Mouse (Mus musculus) heart, embryonic 13.5 days (tissue): ENCODE data around the gene Hoxa4. TPM values are rescaled to one million over a fixed set of nuclear protein-coding genes. Genes with fewer than 3 reads are reported as not detected.

ENCODE experiments used
- ATAC-seq: fragments of 200-750 bp; cut with Nextera tagmentation; 2 replicates; pipeline ENCODE4 v1.8.0; 2017; ENCODE audit warnings: moderate TSS enrichment; ENCODE audit not compliant: insufficient number of reproducible peaks, low FRiP score, low TSS enrichment; ENCODE audit errors: extremely low read depth
- H3K27ac ChIP-seq: fragments of 300-500 bp; sonication (generic); replicated peaks from 2 replicates; pipeline ENCODE4 v1.5.1; 2015; ENCODE audit warnings: moderate library complexity, mild to moderate bottlenecking, inconsistent platforms
- H3K27me3 ChIP-seq: fragments of 300-500 bp; sonication (generic); replicated peaks from 2 replicates; pipeline ENCODE4 v1.6.1; 2015; ENCODE audit warnings: mild to moderate bottlenecking, inconsistent platforms
- H3K36me3 ChIP-seq: fragments of 300-500 bp; sonication (generic); 2 replicates; pipeline ENCODE4 v1.6.1; 2015; ENCODE audit warnings: mild to moderate bottlenecking, inconsistent platforms
- H3K4me1 ChIP-seq: fragments of 300-500 bp; sonication (generic); 2 replicates; pipeline ENCODE4 v1.6.1; 2015; ENCODE audit warnings: inconsistent platforms
- H3K4me2 ChIP-seq: fragments of 300-500 bp; sonication (generic); 2 replicates; pipeline ENCODE4 v1.6.1; 2015; ENCODE audit warnings: inconsistent platforms, mild to moderate bottlenecking, moderate library complexity
- H3K4me3 ChIP-seq: fragments of 300-500 bp; sonication (generic); 2 replicates; pipeline ENCODE4 v1.5.1; 2015; ENCODE audit warnings: moderate library complexity, mild to moderate bottlenecking, inconsistent platforms
- H3K9ac ChIP-seq: fragments of 300-500 bp; sonication (generic); 2 replicates; pipeline ENCODE4 v1.6.1; 2015; ENCODE audit warnings: inconsistent platforms, mild to moderate bottlenecking, moderate library complexity
- H3K9me3 ChIP-seq: fragments of 300-500 bp; sonication (generic); 2 replicates; pipeline ENCODE4 v1.6.1; 2016; ENCODE audit warnings: inconsistent platforms
- WGBS: fragments of 180-500 bp; shearing (Covaris S2); methylation state at CpG from one replicate; pipeline ENCODE4 v1.1.7; 2015; ENCODE audit warnings: mixed read lengths; 5-methylcytosine and 5-hydroxymethylcytosine counted together
- polyA plus RNA-seq: library from polyadenylated mRNA; unstranded; fragments of >200 nt; fragmentation: Nextera tagmentation; extraction: Ambion mirVana; gene quantifications from 2 replicates; pipeline ENCODE4 v1.2.1, GENCODE M21; 2015

Gene Hoxa4
- polyA plus RNA-seq, 1 experiment from 2014 or later = 0.74 TPM

DNA sequence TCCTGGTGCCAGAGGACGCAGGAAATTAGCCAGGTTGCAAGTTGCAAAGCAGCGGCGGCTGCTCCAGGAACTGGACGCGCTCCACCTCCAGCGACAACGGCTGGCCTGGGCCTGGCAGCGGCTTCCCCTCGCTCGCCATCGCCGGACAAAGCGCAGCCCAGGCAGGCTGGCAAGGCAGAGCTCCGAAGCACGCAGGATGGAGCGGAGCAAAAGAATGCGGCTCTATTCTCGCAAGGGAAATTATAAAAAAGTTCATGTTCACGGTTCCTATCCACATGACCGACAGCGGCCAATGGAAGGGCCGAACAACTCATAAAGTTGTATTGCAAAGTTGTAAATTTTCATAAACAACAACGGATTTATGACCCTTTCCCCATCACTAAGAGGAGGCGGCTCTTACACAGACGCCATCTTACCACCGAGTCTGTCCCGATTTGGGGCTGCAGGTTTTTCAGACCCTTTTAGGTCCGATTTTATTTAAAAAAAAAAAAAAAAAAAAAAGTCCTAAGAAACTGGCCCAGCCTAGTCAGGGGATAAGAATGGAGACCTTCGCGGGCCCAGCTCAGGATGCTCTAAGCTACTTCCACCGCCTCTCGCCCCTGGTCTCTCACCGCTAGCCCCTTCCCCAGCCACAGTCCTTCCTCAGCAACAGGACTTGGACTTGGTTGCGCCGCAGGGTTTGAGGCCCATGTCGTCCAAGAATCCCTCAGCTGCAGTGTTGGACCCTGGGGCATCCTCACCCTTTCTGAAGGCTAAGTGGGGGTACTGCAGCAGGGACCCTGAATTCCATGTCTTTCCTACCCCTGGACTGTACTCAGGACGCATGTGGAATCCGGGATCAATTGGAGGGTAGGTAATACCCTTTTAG, 21.8 kb upstream of the Hoxa4 start, which contains the start of the genes Hoxa3 and Gm28308:
Gene Hoxa3 (minus strand): TSS at position 218 of the 868 bp plus-strand sequence.
Gene Gm28308 (minus strand): TSS at position 221 of the 868 bp plus-strand sequence.
- H3K27ac ChIP-seq = no peak within 1 kb of the TSS

DNA sequence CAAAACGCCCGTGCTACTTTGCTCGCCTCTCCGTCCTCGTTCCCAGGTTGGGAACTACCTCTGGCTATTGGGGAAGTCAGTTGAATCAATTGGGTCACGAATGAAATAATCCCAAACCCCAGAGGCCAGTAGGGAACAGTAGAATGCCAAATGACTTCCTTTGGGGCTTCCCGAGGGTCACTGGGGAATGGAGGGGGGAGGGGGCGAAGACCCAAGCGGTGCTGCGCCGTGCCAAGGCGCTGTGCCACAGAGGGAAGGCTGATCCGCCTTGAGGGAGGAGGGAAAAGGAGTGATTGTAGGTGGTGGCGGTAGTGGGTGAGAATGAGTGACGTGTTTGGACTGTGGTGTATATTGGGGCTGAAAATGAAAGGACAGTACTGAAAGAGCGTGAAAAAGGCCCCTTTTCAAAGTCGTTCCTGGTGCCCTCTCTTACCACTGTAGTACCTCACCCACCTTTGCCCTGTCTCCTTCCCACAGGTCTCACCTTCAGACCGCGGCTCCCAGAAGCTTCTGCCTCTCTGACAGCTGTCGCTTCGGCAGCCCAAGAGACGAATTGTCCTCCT, 21.1 kb upstream of the Hoxa4 start:
- Histone ChIP-seq H3K9ac (no peak overlapping the region), H3K36me3 (no peaks in the 10 kb centered on the region), H3K27ac (no peak overlapping the region)

More for the DNA sequence above, 21.8 kb upstream of the Hoxa4 start, which contains the start of the genes Hoxa3 and Gm28308:
- H3K4me2 ChIP-seq = peak within 1 kb of the TSS; percentile 53
- peaks cover 32% of the 10 kb centered on the region for H3K4me1 ChIP-seq
- H3K9ac ChIP-seq = no peak within 1 kb of the TSS
- H3K36me3 ChIP-seq = no peaks in the 10 kb centered on the region
- no peak for ATAC-seq
- 2% methylated on average over 38 of the region's 38 CpGs for WGBS
- H3K9me3 ChIP-seq = no peaks in the 10 kb centered on the region
- peaks cover 100% of the 10 kb centered on the region for H3K27me3 ChIP-seq
- H3K4me3 ChIP-seq = peak within 1 kb of the TSS; percentile 41

DNA sequence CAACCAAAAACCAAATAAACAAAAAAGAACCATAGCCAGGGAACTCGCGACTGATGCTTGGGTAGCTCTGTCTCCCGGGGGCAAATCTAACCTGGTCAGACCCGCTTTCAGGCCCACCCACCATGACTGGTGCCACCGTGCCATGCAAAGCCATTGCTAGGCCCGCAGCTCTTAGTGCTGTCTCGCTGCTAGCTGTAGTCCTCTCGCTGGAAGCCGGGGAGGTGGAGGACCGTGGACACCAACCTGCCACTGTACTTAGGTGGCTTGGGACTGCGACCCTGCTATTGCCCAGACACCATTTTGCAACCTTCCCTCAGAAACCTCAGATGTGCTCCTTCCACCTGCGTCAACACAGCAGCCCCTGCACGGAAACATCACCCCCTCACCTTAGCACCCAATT, 20.4 kb upstream of the Hoxa4 start:
- Histone ChIP-seq H3K27ac (no peak overlapping the region), H3K9me3 (no peaks in the 10 kb centered on the region), H3K4me3 (peak overlapping the region; percentile 41), H3K36me3 (no peaks in the 10 kb centered on the region), H3K9ac (peak overlapping the region; percentile 34; the same call in 1 of the 2 replicates), H3K4me1 (peaks cover 27% of the 10 kb centered on the region), H3K27me3 (peaks cover 100% of the 10 kb centered on the region), H3K4me2 (peak overlapping the region; percentile 53)
- ATAC-seq = no peak
- 3% methylated on average over 13 of the region's 13 CpGs for whole genome bisulfite sequencing

More for the DNA sequence above, 21.1 kb upstream of the Hoxa4 start:
- H3K9me3 ChIP-seq = no peaks in the 10 kb centered on the region
- peaks cover 100% of the 10 kb centered on the region for H3K27me3 ChIP-seq
- peak overlapping the region; percentile 53 for H3K4me2 ChIP-seq
- no peak for ATAC-seq
- 1% methylated on average over 22 of the region's 22 CpGs for WGBS
- peaks cover 34% of the 10 kb centered on the region for H3K4me1 ChIP-seq
- H3K4me3 ChIP-seq = peak overlapping the region; percentile 41

DNA sequence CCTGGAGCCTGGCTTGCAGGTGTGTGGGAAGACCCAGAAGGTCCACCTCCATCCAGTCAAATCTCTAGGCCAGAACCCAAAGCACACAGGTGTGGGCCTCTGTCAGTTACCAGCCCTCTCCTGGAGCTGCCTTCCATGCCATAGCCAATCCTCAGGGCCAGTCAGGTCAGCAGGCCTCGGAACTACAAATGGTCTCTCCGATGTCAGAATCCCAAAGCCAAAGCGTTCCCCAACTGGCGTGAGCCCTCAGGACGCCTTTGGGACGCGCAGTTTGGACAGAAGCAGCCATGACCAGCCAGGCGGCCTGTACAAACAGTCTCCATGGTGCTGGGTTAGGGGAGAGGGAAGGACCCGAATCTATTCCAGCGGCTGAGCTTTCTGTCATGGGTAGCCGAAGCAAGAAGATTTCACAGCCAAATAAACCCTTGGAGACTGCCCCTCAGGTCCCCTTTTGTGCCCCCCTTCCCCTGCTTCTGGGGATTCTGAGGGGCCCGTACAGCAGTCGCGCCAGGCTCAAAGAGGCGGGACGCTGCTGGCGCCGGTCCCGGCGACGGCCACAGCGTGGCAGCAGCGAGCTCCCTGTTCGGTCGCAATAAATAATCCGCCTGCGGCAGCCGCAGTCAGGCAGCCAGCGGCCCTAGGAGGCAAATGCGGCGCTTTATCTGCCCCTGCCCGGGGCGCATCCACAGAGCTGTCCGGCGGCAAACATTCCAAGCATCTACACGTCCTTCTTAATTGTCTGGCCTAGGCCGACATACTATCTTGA, 19.8 kb upstream of the Hoxa4 start:
- no peak overlapping the region for H3K27ac ChIP-seq
- peaks cover 23% of the 10 kb centered on the region for H3K4me1 ChIP-seq
- H3K9ac ChIP-seq = peak overlapping the region; percentile 34; the same call in 1 of the 2 replicates
- H3K36me3 ChIP-seq = no peaks in the 10 kb centered on the region
- peak overlapping the region; percentile 53 for H3K4me2 ChIP-seq
- no peak; the same call in 1 of the 2 replicates for ATAC-seq
- WGBS = 2% methylated on average over 37 of the region's 37 CpGs
- peaks cover 100% of the 10 kb centered on the region for H3K27me3 ChIP-seq
- H3K9me3 ChIP-seq = no peaks in the 10 kb centered on the region
- peak overlapping the region; percentile 41 for H3K4me3 ChIP-seq

DNA sequence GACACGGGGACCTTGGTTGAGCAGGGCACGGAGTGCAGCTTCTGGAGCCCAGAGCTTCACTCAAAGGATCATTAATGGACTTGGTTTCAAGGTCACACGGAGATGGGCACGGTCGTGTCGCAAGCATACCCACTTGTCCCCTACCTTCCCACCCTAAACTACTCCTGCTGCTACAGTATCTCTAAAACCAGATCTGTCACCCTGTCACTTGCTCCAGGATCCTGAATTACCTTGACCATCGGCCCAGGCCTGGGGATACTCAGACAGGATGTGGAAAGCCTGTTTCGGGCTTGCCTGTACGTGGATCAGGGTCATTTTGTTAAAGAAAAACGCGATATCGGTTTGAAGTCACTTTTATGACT, 18.1 kb upstream of the Hoxa4 start:
- Histone ChIP-seq H3K36me3 (no peaks in the 10 kb centered on the region), H3K27ac (no peak overlapping the region), H3K4me1 (peaks cover 27% of the 10 kb centered on the region), H3K9ac (no peak overlapping the region), H3K4me2 (no peak overlapping the region), H3K4me3 (no peak overlapping the region), H3K27me3 (peaks cover 100% of the 10 kb centered on the region), H3K9me3 (no peaks in the 10 kb centered on the region)
- ATAC-seq = no peak
- WGBS = 14% methylated on average over 12 of the region's 12 CpGs

DNA sequence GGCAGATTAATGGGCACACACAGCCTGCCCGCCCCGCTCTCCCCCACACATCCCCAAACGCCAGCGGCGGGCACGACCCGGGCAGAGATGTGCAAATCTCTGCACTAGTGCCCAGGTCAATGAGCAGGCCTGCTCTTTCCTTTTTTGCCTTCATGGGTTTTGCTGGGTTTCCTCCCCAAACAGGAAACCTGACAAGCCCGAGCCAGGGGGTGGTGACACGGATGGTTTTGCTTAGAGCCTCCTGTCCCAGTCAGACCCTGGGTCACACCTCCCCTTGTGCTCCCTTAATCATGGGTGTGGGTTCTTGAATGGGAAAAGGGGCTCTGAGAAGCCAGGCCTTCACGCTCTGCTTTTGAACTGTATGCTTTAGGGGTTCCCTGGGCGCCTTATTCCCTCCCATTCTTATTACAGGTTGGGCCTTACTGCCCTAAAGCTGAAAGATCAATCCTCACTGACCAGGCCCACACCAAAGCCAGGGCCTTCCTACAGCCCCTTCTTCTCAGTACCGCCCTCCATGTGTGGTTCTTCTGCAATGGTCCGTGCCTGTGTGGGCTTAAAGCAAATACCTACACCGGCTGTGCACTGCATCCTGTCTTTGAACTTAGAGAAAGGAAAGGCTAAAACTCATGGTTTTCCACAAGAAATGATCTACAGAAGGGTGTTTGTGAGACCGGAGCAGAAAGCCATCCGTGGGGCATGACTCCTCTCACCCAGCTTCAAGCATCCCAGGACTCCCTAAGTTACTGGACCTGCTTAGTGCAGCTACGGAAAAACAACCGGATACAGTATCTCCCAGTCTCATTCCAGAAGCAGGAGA, 17.5 kb upstream of the Hoxa4 start:
- peak overlapping the region; percentile 54 for H3K4me2 ChIP-seq
- H3K27me3 ChIP-seq = peaks cover 100% of the 10 kb centered on the region
- no peak overlapping the region for H3K27ac ChIP-seq
- H3K9me3 ChIP-seq = no peaks in the 10 kb centered on the region
- ATAC-seq = no peak
- peak overlapping the region; percentile 34 for H3K4me3 ChIP-seq
- no peaks in the 10 kb centered on the region for H3K36me3 ChIP-seq
- peaks cover 32% of the 10 kb centered on the region for H3K4me1 ChIP-seq
- 9% methylated on average over 18 of the region's 18 CpGs for WGBS
- H3K9ac ChIP-seq = no peak overlapping the region

DNA sequence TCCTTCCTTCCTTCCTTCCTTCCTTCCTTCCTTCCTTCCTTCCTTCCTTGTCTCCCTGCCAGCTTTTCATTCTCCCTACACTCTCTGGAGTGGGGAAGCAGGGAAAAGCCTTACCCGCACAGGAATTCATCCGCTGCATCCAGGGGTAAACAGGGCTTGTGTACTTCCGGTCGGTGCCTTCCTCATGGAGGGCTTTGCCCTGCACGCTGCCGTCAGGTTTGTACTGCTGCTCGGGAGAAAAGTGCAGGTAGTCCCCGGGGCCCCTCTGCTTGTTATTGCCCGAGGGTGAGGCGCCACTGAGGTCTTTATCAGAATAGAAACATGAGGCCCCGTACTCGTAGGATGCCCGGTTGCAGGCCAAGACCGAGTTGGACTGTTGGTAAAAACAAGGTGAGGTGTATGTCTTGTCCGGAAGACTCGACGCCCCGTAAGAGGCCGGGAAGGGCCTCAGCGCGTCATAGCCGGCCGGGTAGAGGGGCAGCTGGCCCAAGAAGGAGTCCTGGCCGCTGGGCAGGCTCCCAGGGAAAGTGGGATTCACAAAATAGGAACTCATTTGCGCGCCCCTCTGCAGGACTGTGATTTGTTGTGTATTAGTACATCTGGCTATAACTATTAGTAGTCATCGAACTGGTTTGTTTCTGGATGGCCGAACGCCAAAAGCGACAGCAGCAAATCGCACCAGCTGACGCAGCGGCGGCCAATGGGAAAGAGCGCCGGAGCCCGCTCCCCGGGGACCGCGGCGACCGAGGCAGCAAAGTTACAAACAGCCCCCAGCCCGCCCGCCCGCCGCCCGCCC, 16.7 kb upstream of the Hoxa4 start, which contains the start of gene Hoxa6:
Gene Hoxa6 (minus strand): TSS at position 651 of the 796 bp plus-strand sequence.
- H3K9ac ChIP-seq = no peak within 1 kb of the TSS
- H3K4me3 ChIP-seq = peak within 1 kb of the TSS; percentile 34
- ATAC-seq = no peak
- 1% methylated on average over 45 of the region's 47 CpGs for WGBS
- no peaks in the 10 kb centered on the region for H3K36me3 ChIP-seq
- peaks cover 100% of the 10 kb centered on the region for H3K27me3 ChIP-seq
- peaks cover 41% of the 10 kb centered on the region for H3K4me1 ChIP-seq
- H3K27ac ChIP-seq = no peak within 1 kb of the TSS
- H3K4me2 ChIP-seq = peak within 1 kb of the TSS; percentile 54
- no peaks in the 10 kb centered on the region for H3K9me3 ChIP-seq

DNA sequence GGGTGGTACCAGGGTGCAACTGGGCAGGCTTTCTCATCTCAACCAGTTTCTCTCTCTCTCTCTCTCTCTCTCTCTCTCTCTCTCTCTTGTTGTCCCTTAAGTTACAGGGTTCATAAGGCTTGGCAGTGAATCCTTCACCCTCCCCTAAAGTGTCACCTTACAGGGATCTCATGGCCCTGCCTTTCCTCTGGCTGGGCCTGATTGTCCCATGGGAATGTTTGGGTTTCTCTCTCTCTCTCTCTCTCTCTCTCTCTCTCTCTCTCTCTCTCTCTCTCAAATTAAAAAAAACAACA, 16.1 kb upstream of the Hoxa4 start:
- Histone ChIP-seq H3K4me3 (no peak overlapping the region), H3K4me2 (no peak overlapping the region), H3K27ac (no peak overlapping the region), H3K9ac (no peak overlapping the region), H3K36me3 (no peaks in the 10 kb centered on the region), H3K27me3 (peaks cover 100% of the 10 kb centered on the region), H3K9me3 (no peaks in the 10 kb centered on the region), H3K4me1 (peaks cover 37% of the 10 kb centered on the region)
- no peak for ATAC-seq

DNA sequence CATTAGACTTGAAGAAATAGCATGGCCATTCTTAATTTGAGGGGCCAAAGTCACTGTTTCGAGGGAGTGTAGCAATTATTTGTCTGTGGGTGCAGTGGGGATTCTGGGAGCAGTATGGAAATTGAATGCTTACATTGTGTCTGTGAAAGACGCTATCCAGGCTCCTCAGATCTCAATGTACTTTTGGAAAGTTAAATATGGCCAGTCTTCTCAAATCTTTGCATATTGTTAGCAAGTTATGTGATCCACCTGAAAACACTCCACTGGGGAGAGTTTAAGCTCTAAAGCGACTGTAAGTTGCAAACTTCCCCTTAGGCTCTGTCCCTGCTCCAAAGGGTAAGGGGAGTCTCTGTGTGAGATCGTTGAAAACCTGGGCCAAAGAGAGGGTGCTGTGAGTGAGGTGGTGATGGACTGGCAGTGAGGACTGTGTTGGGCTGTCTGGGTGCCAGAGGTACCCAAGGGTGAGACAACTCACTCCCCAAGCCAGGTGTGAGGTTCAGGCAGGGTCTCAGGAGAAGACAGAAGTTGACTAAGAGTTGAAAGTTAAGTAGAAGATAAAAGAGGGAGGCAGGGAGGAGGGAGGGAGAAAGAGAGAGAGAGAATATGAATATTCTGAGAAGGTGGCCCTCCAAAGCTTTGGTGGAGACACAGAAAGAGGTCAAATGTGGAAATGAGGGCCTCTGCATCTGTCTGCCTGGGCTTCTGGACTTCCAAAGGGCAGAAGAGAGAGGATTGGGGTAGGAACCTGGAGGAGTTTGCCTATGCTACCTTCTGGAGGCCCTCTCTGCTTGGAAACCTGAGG, 15.5 kb upstream of the Hoxa4 start:
- Histone ChIP-seq H3K36me3 (no peaks in the 10 kb centered on the region), H3K4me2 (no peak overlapping the region), H3K4me1 (peaks cover 35% of the 10 kb centered on the region), H3K4me3 (no peak overlapping the region), H3K27ac (no peak overlapping the region), H3K9me3 (no peaks in the 10 kb centered on the region), H3K27me3 (peaks cover 100% of the 10 kb centered on the region), H3K9ac (no peak overlapping the region)
- 4% methylated on average over 4 of the region's 4 CpGs for WGBS
- no peak for ATAC-seq
